Mouse (Mus musculus) liver, adult 2 months (tissue): Measurements from ENCODE around the gene Kif17. TPM values are rescaled to one million over a fixed set of nuclear protein-coding genes. Genes with fewer than 3 reads are reported as not detected.

Experiments
- DNase-seq: peaks from one replicate; pipeline ENCODE4 v3.0.0-alpha.2; 2011; ENCODE audit warnings: low read depth, low spot score; ENCODE audit errors: extremely low read depth
- H3K27ac ChIP-seq: fragments of 200-500 bp; replicated peaks from 2 replicates; pipeline ENCODE4 v1.5.1; 2012; ENCODE audit warnings: low read depth, mild to moderate bottlenecking, control low read depth, inconsistent platforms, low read length; ENCODE audit not compliant: insufficient read depth
- H3K27me3 ChIP-seq: fragments of 200-500 bp; 2 replicates; pipeline ENCODE4 v1.6.1; 2012; ENCODE audit warnings: mild to moderate bottlenecking, moderate library complexity, low read length, inconsistent platforms; ENCODE audit not compliant: control insufficient read depth, insufficient read depth
- H3K36me3 ChIP-seq: fragments of 200-500 bp; 2 replicates; pipeline ENCODE4 v1.6.1; 2012; ENCODE audit warnings: low read length, inconsistent platforms; ENCODE audit not compliant: control insufficient read depth, insufficient read depth
- H3K4me1 ChIP-seq: fragments of 200-500 bp; 2 replicates; pipeline ENCODE4 v1.6.1; 2011; ENCODE audit warnings: low read length; ENCODE audit not compliant: control insufficient read depth, insufficient read depth
- H3K4me3 ChIP-seq: fragments of 200-500 bp; 2 replicates; pipeline ENCODE4 v1.5.1; 2011; ENCODE audit warnings: low read depth, mild to moderate bottlenecking, control low read depth, low read length, moderate library complexity; ENCODE audit not compliant: insufficient read depth
- H3K79me2 ChIP-seq: fragments of 200-500 bp; 2 replicates; pipeline ENCODE4 v1.6.1; 2012; ENCODE audit warnings: inconsistent platforms, mild to moderate bottlenecking, low read length, moderate library complexity; ENCODE audit not compliant: control insufficient read depth, insufficient read depth
- H3K9ac ChIP-seq: fragments of 200-500 bp; 2 replicates; pipeline ENCODE4 v1.6.1; 2012; ENCODE audit warnings: low read depth, mild to moderate bottlenecking, control low read depth, inconsistent platforms, low read length
- CTCF ChIP-seq: fragments of 200-500 bp; IDR thresholded peaks from 2 replicates; pipeline ENCODE4 v1.5.1; 2011; ENCODE audit warnings: low read depth, low read length, control low read depth
- POLR2A ChIP-seq: fragments of 200-500 bp; IDR thresholded peaks from 2 replicates; pipeline ENCODE4 v1.6.1; 2011; ENCODE audit warnings: low read length, control low read depth; ENCODE audit not compliant: insufficient read depth; ENCODE audit errors: extremely low read depth
- WGBS: fragments of 180-500 bp; shearing (Covaris S2); methylation state at CpG from one replicate; pipeline ENCODE4 v1.1.7; 2018; 5-methylcytosine and 5-hydroxymethylcytosine counted together
- polyA plus RNA-seq: library from polyadenylated mRNA; depleted of rRNA; stranded (reverse); fragments of >200 nt; gene quantifications from 2 replicates; pipeline ENCODE4 v1.2.3, GENCODE M21; 2012
- total RNA-seq: library from RNA; depleted of rRNA; stranded (reverse); fragments of >200 nt; gene quantifications from 2 replicates; pipeline ENCODE4 v1.2.3, GENCODE M21; 2014

Kif17 gene
- total and polyA plus RNA-seq, 2 experiments = under 0.01 to 0.06 TPM

DNA sequence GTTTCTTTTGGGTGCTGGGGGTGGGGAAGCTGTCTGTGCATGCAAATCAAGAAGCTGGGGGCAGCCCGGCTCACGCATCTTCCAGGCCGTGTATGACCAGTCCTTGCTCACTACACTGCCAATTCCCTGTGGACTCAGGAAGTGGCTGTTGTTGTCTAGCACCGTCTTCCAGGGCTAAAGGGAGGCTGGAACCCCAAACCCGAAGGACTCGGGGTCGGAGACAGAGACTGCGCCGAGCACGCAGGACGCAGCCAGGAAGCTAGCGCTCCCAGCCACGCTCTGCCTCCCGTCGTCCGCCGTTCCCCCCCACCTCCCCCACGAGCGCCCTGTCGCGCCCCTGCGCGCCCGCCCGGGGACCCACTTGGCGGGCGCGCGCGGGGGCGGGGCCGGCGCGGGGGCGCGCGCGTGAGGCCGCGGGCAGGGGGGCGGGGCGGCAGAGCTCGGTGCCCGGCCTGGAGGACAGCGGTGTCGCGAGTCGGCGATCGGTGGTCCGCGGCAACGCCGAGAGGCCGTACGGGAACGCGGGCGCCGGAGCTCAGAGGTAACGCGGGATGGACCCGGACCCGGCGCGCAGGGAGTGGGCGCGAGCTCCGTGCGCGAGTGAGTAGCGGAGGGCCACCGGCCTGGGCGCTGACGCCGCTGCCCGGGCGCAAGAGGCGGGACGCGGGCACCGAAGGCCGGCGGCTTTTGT lies 33.9 kb upstream of the Kif17 start, which contains the start of gene Hp1bp3:
TSS of gene Hp1bp3 (plus strand) at position 97 of the 691 bp plus-strand sequence.
- 0 out of 2 replicates have a peak, but pooled peaks cover under 1% of the 10 kb centered on the region for H3K36me3 ChIP-seq
- H3K9ac ChIP-seq = peak within 1 kb of the TSS; percentile 100
- peak within 1 kb of the TSS; percentile 97 for H3K4me3 ChIP-seq
- peak within 1 kb of the TSS; percentile 96 for H3K27ac ChIP-seq
- peak; percentile 56 for DNase-seq
- H3K4me1 ChIP-seq = peaks cover 23% of the 10 kb centered on the region
- TF ChIP-seq POLR2A = no peak; the same call in 1 of the 2 replicates
- no peak for TF ChIP-seq CTCF
- no peaks in the 10 kb centered on the region for H3K27me3 ChIP-seq
- WGBS = under 1% methylated on average over 74 of the region's 84 CpGs
- peaks cover 20% of the 10 kb centered on the region for H3K79me2 ChIP-seq

GRCm38 (mm10) chr4:138216891-138217392 lies 33.3 kb upstream of the Kif17 start:
- Histone ChIP-seq H3K4me3 (peak overlapping the region; percentile 97), H3K9ac (peak overlapping the region; percentile 100), H3K27me3 (no peaks in the 10 kb centered on the region), H3K27ac (peak overlapping the region; percentile 96), H3K4me1 (peaks cover 23% of the 10 kb centered on the region), H3K79me2 (peaks cover 20% of the 10 kb centered on the region), H3K36me3 (peaks cover 2% of the 10 kb centered on the region)
- peak; percentile 88 for DNase-seq
- peak; percentile 70; the same call in 1 of the 2 replicates for TF ChIP-seq POLR2A
- TF ChIP-seq CTCF = no peak
- under 1% methylated on average over 68 of the region's 68 CpGs for WGBS

DNA sequence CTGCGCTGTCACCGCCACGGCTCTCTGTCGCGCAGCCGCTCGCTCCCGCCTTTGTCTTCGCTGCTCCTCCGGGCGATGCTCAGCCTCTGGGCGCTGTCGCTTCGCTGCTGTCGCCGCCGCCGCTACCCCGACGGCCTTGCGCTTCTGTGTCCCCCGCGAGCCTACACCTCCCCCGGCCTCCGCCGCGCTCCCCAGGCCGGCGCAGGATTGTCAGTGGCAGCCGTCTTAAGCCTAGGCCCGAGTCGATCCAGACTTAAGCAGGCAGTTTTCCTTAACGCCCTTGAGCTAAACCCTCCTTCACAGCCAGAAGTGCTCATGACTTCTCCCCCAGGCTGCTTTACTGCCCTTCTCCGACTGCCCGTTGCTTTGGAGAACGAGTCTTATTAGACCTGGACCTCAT lies 32.8 kb upstream of the Kif17 start:
- Histone ChIP-seq H3K4me1 (peaks cover 23% of the 10 kb centered on the region), H3K9ac (peak overlapping the region; percentile 100), H3K27me3 (no peaks in the 10 kb centered on the region), H3K4me3 (peak overlapping the region; percentile 97), H3K27ac (peak overlapping the region; percentile 93), H3K79me2 (peaks cover 20% of the 10 kb centered on the region), H3K36me3 (peaks cover 7% of the 10 kb centered on the region)
- TF ChIP-seq POLR2A (no peak), CTCF (no peak)
- under 1% methylated on average over 34 of the region's 36 CpGs for WGBS
- peak; percentile 34 for DNase-seq

DNA sequence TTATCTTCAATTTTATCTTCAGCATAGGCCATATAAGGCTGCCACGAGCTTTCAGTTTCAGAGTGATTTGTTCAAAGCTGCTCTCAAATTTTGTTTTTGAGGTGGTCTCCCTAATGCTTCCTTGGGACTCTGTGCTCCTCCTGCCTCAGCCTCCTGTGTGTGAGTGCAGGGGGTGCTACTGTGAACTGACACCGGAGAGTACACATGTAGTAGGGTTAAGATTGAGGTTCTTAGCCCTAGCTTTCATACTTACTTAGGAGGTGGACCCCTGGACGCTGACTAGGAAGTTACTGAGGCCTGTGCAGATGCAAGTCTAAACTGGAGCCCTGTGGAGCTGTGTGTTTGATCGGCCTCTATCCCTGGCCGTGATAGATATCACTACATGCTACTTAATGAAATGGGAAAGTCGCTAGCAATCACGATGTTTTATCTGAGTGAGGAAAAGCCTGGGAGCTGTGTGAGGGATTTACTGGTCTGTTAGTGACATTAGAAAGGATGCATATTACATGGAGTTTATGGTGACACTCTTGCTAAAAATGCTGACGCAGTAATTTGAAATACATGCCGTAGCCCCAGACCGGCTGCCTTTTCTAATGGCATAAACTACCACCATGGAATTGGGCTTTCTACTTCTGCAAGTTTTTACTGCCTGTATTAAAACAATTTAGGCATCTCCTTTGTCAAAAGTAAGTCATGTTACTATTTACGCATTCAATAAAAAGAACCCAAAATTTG lies 32.1 kb upstream of the Kif17 start:
- H3K27ac ChIP-seq = peak overlapping the region; percentile 9
- peaks cover 20% of the 10 kb centered on the region for H3K79me2 ChIP-seq
- H3K4me3 ChIP-seq = peak overlapping the region; percentile 97
- 19% methylated on average over 11 of the region's 11 CpGs for WGBS
- H3K36me3 ChIP-seq = peaks cover 13% of the 10 kb centered on the region
- TF ChIP-seq POLR2A = no peak
- TF ChIP-seq CTCF = no peak
- peak overlapping the region; percentile 55 for H3K9ac ChIP-seq
- DNase-seq = no peak
- H3K4me1 ChIP-seq = peaks cover 23% of the 10 kb centered on the region
- no peaks in the 10 kb centered on the region for H3K27me3 ChIP-seq

- WGBS = 39% methylated on average over 5 of the region's 5 CpGs
- DNase-seq = peak; percentile 44
- Histone ChIP-seq H3K27me3 (no peaks in the 10 kb centered on the region), H3K9ac (0 out of 2 replicates have a peak overlapping the region, but pooled peaks have one; percentile 1), H3K36me3 (peaks cover 25% of the 10 kb centered on the region), H3K79me2 (peaks cover 20% of the 10 kb centered on the region), H3K4me3 (no peak overlapping the region), H3K27ac (no peak overlapping the region), H3K4me1 (peaks cover 23% of the 10 kb centered on the region)
- no peak for TF ChIP-seq POLR2A
- TF ChIP-seq CTCF = no peak
These were observed 30.9 kb upstream of the Kif17 start for GRCm38 (mm10) chr4:138219331-138219730.
